Mouse (Mus musculus): ENCODE results near the gene Nfib. TPM values are rescaled to one million over a fixed set of nuclear protein-coding genes. Genes with fewer than 3 reads are reported as not detected.

The Nfib gene
- polyA plus RNA-seq, 1 experiment, result 7.7 TPM

GRCm38 (mm10) chr4:82637633-82638032 lies 67.9 kb downstream of the Nfib start:
- TF ChIP-seq MYOG (IDR thresholded peaks at IDR 0.05; ENCODE audit: control insufficient read depth in 1 of 3, insufficient read depth in 1 of 3, insufficient read length in 2 of 3, low read depth in 2 of 3), result no peak
- TF ChIP-seq MAX (IDR thresholded peaks at IDR 0.05; ENCODE audit: low read depth), result no peak
- TF ChIP-seq E2F4 (IDR thresholded peaks at IDR 0.05; ENCODE audit: insufficient read depth), result no peak
- TF ChIP-seq TCF12 (IDR thresholded peaks at IDR 0.05; ENCODE audit: insufficient read depth, poor library complexity, severe bottlenecking), result no peak
- no peak for TF ChIP-seq TCF3 (IDR thresholded peaks at IDR 0.05; ENCODE audit: insufficient read length, low read depth)
- TF ChIP-seq POLR2A (IDR thresholded peaks at IDR 0.05; ENCODE audit: insufficient read length, low read depth), result no peak
- no peak for TF ChIP-seq SRF (IDR thresholded peaks at IDR 0.05; ENCODE audit: control insufficient read depth, insufficient read length, low read depth)
- no peaks in the 10 kb centered on the region for H3K79me2 ChIP-seq (ENCODE audit: control insufficient read depth, insufficient read depth)
- no peak overlapping the region for H3K4me3 ChIP-seq
- H3K4me2 ChIP-seq (ENCODE audit: low read depth), result no peak overlapping the region
- no peak overlapping the region for H3ac ChIP-seq (ENCODE audit: control insufficient read depth, insufficient read length)
- no peaks in the 10 kb centered on the region for H3K27me3 ChIP-seq (ENCODE audit: control insufficient read depth, insufficient read depth, insufficient read length)
- H3K36me3 ChIP-seq (ENCODE audit: control insufficient read depth, insufficient read depth), result no peaks in the 10 kb centered on the region

DNA sequence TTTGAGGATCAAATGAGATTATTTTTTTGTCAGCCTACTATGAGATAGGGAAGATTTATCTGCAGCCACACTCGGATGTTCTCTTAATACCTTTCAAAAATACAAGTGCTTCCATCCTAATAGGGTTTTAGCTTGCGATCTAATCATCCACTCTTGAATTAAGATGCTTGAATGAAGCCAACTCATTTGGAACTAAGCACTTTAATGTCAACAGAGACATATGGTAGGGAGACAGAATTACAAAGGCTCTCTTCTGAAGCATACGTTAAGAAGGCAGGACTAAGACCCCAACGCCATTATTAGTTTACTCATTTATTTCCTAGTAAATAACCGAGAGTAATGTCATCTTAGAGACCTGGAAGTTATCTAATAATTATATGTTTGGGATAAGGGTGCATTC lies 68.9 kb downstream of the Nfib start:
- H3K79me2 ChIP-seq (ENCODE audit: control insufficient read depth, insufficient read depth), result no peaks in the 10 kb centered on the region
- H3K4me3 ChIP-seq, result no peak overlapping the region
- H3K27me3 ChIP-seq (ENCODE audit: control insufficient read depth, insufficient read depth, insufficient read length), result no peaks in the 10 kb centered on the region
- no peak overlapping the region for H3ac ChIP-seq (ENCODE audit: control insufficient read depth, insufficient read length)
- TF ChIP-seq MYOG (IDR thresholded peaks at IDR 0.05; ENCODE audit: control insufficient read depth in 1 of 3, insufficient read depth in 1 of 3, insufficient read length in 2 of 3, low read depth in 2 of 3) (no peak), E2F4 (IDR thresholded peaks at IDR 0.05; ENCODE audit: insufficient read depth) (no peak), SRF (IDR thresholded peaks at IDR 0.05; ENCODE audit: control insufficient read depth, insufficient read length, low read depth) (no peak), TCF3 (IDR thresholded peaks at IDR 0.05; ENCODE audit: insufficient read length, low read depth) (no peak), POLR2A (IDR thresholded peaks at IDR 0.05; ENCODE audit: insufficient read length, low read depth) (no peak)
- no peaks in the 10 kb centered on the region for H3K36me3 ChIP-seq (ENCODE audit: control insufficient read depth, insufficient read depth)
- H3K4me2 ChIP-seq (ENCODE audit: low read depth), result no peak overlapping the region

GRCm38 (mm10) chr4:82635881-82636280 lies 69.7 kb downstream of the Nfib start:
- Histone ChIP-seq H3K27me3 (ENCODE audit: control insufficient read depth, insufficient read depth, insufficient read length) (no peaks in the 10 kb centered on the region), H3K79me2 (ENCODE audit: control insufficient read depth, insufficient read depth) (no peaks in the 10 kb centered on the region), H3ac (ENCODE audit: control insufficient read depth, insufficient read length) (no peak overlapping the region), H3K36me3 (ENCODE audit: control insufficient read depth, insufficient read depth) (no peaks in the 10 kb centered on the region), H3K4me2 (ENCODE audit: low read depth) (no peak overlapping the region), H3K4me3 (no peak overlapping the region)
- no peak for TF ChIP-seq USF1 (IDR thresholded peaks at IDR 0.05; ENCODE audit: low read depth)
- no peak for TF ChIP-seq TCF3 (IDR thresholded peaks at IDR 0.05; ENCODE audit: insufficient read length, low read depth)
- TF ChIP-seq MAX (IDR thresholded peaks at IDR 0.05; ENCODE audit: low read depth), result no peak
- TF ChIP-seq TCF12 (IDR thresholded peaks at IDR 0.05; ENCODE audit: insufficient read depth, poor library complexity, severe bottlenecking), result no peak
- TF ChIP-seq REST (IDR thresholded peaks at IDR 0.05; ENCODE audit: insufficient read depth, insufficient read length), result no peak
- TF ChIP-seq E2F4 (IDR thresholded peaks at IDR 0.05; ENCODE audit: insufficient read depth), result no peak
- TF ChIP-seq SRF (IDR thresholded peaks at IDR 0.05; ENCODE audit: control insufficient read depth, insufficient read length, low read depth), result no peak
- TF ChIP-seq MYOD1 (IDR thresholded peaks at IDR 0.05; ENCODE audit: control insufficient read depth in 1 of 3, insufficient read length in 2 of 3, low read depth in 2 of 3), result no peak
- no peak for TF ChIP-seq CEBPB (IDR thresholded peaks at IDR 0.05; ENCODE audit: insufficient read depth, poor library complexity, severe bottlenecking)
- TF ChIP-seq POLR2A (IDR thresholded peaks at IDR 0.05; ENCODE audit: insufficient read length, low read depth), result no peak
- TF ChIP-seq POLR2AphosphoS2 (IDR thresholded peaks at IDR 0.05; ENCODE audit: insufficient read length, low read depth), result no peak
- TF ChIP-seq MYOG (IDR thresholded peaks at IDR 0.05; ENCODE audit: control insufficient read depth in 1 of 3, insufficient read depth in 1 of 3, insufficient read length in 2 of 3, low read depth in 2 of 3), result no peak

- TF ChIP-seq TCF3 (IDR thresholded peaks at IDR 0.05; ENCODE audit: insufficient read length, low read depth) (no peak), REST (IDR thresholded peaks at IDR 0.05; ENCODE audit: insufficient read depth, insufficient read length) (no peak), POLR2A (IDR thresholded peaks at IDR 0.05; ENCODE audit: insufficient read length, low read depth) (no peak), CEBPB (IDR thresholded peaks at IDR 0.05; ENCODE audit: insufficient read depth, poor library complexity, severe bottlenecking) (no peak), USF1 (IDR thresholded peaks at IDR 0.05; ENCODE audit: low read depth) (no peak), SRF (IDR thresholded peaks at IDR 0.05; ENCODE audit: control insufficient read depth, insufficient read length, low read depth) (no peak), MYOG (IDR thresholded peaks at IDR 0.05; ENCODE audit: control insufficient read depth in 1 of 3, insufficient read depth in 1 of 3, insufficient read length in 2 of 3, low read depth in 2 of 3) (no peak), TCF12 (IDR thresholded peaks at IDR 0.05; ENCODE audit: insufficient read depth, poor library complexity, severe bottlenecking) (no peak), MYOD1 (IDR thresholded peaks at IDR 0.05; ENCODE audit: control insufficient read depth in 1 of 3, insufficient read length in 2 of 3, low read depth in 2 of 3) (no peak), E2F4 (IDR thresholded peaks at IDR 0.05; ENCODE audit: insufficient read depth) (no peak), MAX (IDR thresholded peaks at IDR 0.05; ENCODE audit: low read depth) (no peak), POLR2AphosphoS2 (IDR thresholded peaks at IDR 0.05; ENCODE audit: insufficient read length, low read depth) (no peak)
- no peaks in the 10 kb centered on the region for H3K27me3 ChIP-seq (ENCODE audit: control insufficient read depth, insufficient read depth, insufficient read length)
- H3K79me2 ChIP-seq (ENCODE audit: control insufficient read depth, insufficient read depth), result no peaks in the 10 kb centered on the region
- no peak overlapping the region for H3ac ChIP-seq (ENCODE audit: control insufficient read depth, insufficient read length)
- no peak overlapping the region for H3K4me3 ChIP-seq
- no peak overlapping the region for H3K4me2 ChIP-seq (ENCODE audit: low read depth)
- H3K36me3 ChIP-seq (ENCODE audit: control insufficient read depth, insufficient read depth), result no peaks in the 10 kb centered on the region
These were observed 70.4 kb downstream of the Nfib start for GRCm38 (mm10) chr4:82635118-82635517.

GRCm38 (mm10) chr4:82634365-82634764 lies 71.2 kb downstream of the Nfib start:
- H3K27me3 ChIP-seq (ENCODE audit: control insufficient read depth, insufficient read depth, insufficient read length), result no peaks in the 10 kb centered on the region
- H3K36me3 ChIP-seq (ENCODE audit: control insufficient read depth, insufficient read depth), result no peaks in the 10 kb centered on the region
- H3K4me3 ChIP-seq, result no peak overlapping the region
- no peaks in the 10 kb centered on the region for H3K79me2 ChIP-seq (ENCODE audit: control insufficient read depth, insufficient read depth)
- TF ChIP-seq MAX (IDR thresholded peaks at IDR 0.05; ENCODE audit: low read depth), result no peak
- TF ChIP-seq E2F4 (IDR thresholded peaks at IDR 0.05; ENCODE audit: insufficient read depth), result no peak
- no peak for TF ChIP-seq USF1 (IDR thresholded peaks at IDR 0.05; ENCODE audit: low read depth)
- TF ChIP-seq MYOD1 (IDR thresholded peaks at IDR 0.05; ENCODE audit: control insufficient read depth in 1 of 3, insufficient read length in 2 of 3, low read depth in 2 of 3), result no peak
- TF ChIP-seq POLR2A (IDR thresholded peaks at IDR 0.05; ENCODE audit: insufficient read length, low read depth), result no peak
- no peak for TF ChIP-seq CEBPB (IDR thresholded peaks at IDR 0.05; ENCODE audit: insufficient read depth, poor library complexity, severe bottlenecking)
- no peak for TF ChIP-seq TCF3 (IDR thresholded peaks at IDR 0.05; ENCODE audit: insufficient read length, low read depth)
- no peak for TF ChIP-seq MYOG (IDR thresholded peaks at IDR 0.05; ENCODE audit: control insufficient read depth in 1 of 3, insufficient read depth in 1 of 3, insufficient read length in 2 of 3, low read depth in 2 of 3)
- no peak for TF ChIP-seq SRF (IDR thresholded peaks at IDR 0.05; ENCODE audit: control insufficient read depth, insufficient read length, low read depth)
- TF ChIP-seq TCF12 (IDR thresholded peaks at IDR 0.05; ENCODE audit: insufficient read depth, poor library complexity, severe bottlenecking), result no peak
- no peak for TF ChIP-seq POLR2AphosphoS2 (IDR thresholded peaks at IDR 0.05; ENCODE audit: insufficient read length, low read depth)
- H3K4me2 ChIP-seq (ENCODE audit: low read depth), result no peak overlapping the region
- no peak overlapping the region for H3ac ChIP-seq (ENCODE audit: control insufficient read depth, insufficient read length)

Measured in myocyte (in vitro differentiated cells).